Mouse (Mus musculus) embryonic facial prominence, embryonic 10.5 days (tissue): Measurements from ENCODE around the gene Dusp13. TPM values are rescaled to one million over a fixed set of nuclear protein-coding genes. Genes with fewer than 3 reads are reported as not detected.
A peak's percentile ranks its signal among the peaks of the same experiment; 100 is the strongest.

ENCODE experiments used
- DNase-seq: peaks from one replicate; pipeline ENCODE4 v3.0.0-alpha.2; 2017; ENCODE audit warnings: low spot score
- H3K27ac ChIP-seq: fragments of 300-500 bp; sonication (generic); replicated peaks from 2 replicates; pipeline ENCODE4 v1.5.1; 2016; ENCODE audit warnings: mild to moderate bottlenecking
- H3K27me3 ChIP-seq: fragments of 300-500 bp; sonication (generic); replicated peaks from 2 replicates; pipeline ENCODE4 v1.6.1; 2016; ENCODE audit warnings: low read depth, mild to moderate bottlenecking; ENCODE audit not compliant: poor library complexity, severe bottlenecking
- H3K36me3 ChIP-seq: fragments of 300-500 bp; sonication (generic); replicated peaks from 2 replicates; pipeline ENCODE4 v1.6.1; 2016; ENCODE audit warnings: mild to moderate bottlenecking, moderate library complexity
- H3K4me1 ChIP-seq: fragments of 300-500 bp; sonication (generic); 2 replicates; pipeline ENCODE4 v1.6.1; 2016
- H3K4me3 ChIP-seq: fragments of 300-500 bp; sonication (generic); 2 replicates; pipeline ENCODE4 v1.5.1; 2016; ENCODE audit warnings: mild to moderate bottlenecking, moderate library complexity
- H3K9me3 ChIP-seq: fragments of 300-500 bp; sonication (generic); 2 replicates; pipeline ENCODE4 v1.6.1; 2016; ENCODE audit warnings: mild to moderate bottlenecking
- WGBS: fragments of 180-500 bp; shearing (Covaris S2); methylation state at CpG from one replicate; pipeline ENCODE4 v1.1.7; 2016; 5-methylcytosine and 5-hydroxymethylcytosine counted together
- polyA plus RNA-seq: library from polyadenylated mRNA; unstranded; fragments of >200 nt; fragmentation: Nextera tagmentation; extraction: Ambion mirVana; gene quantifications from 2 replicates; pipeline ENCODE4 v1.2.1, GENCODE M21; 2016

Dusp13 gene
- 0.55 TPM in 1 of 2 replicates, not detected in the other for polyA plus RNA-seq

DNA sequence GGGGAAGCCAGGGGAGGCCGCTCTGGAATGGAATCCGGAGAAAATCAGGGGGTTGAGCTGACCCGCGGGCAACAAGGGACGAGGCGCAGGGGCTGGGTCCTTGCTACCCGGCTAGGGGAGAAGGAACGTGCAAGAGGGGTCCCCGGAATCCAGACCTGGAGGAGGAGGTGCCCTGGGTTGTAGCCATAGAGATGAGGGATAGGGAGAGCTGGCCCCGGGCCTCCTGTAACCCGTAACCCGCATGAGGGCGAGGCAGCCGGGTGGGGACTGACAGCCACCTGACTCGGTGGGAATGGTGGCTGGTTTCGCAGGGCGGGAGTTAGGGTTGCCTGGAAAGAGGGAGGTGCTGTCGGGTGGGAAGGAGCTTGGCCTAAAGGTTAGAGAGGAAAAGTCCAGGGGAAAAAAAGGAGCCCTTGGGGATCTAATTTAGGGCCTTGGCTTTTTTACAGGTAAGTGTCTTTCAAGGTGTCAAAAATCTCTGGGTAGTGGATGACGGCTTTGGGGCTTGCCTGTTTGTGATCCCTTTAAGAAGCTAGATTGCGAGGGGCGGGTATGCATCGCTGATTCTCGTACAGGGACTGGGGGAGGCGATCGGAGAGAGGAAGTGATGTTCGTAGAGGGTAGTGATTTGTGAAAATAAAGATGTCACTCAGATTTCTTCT is at the start of gene Dusp13:
Gene Dusp13, minus strand, starts transcription at position 301 of the 662 bp plus-strand sequence.
- no peaks in the 10 kb centered on the region for H3K9me3 ChIP-seq
- under 1% methylated on average over 26 of the region's 26 CpGs for WGBS
- H3K4me1 ChIP-seq: peaks cover 23% of the 10 kb centered on the region; the same call in 1 of the 2 replicates
- peak within 1 kb of the TSS; percentile 74 for H3K4me3 ChIP-seq
- peak; percentile 73 for DNase-seq
- H3K36me3 ChIP-seq: no peaks in the 10 kb centered on the region
- H3K27ac ChIP-seq: peak within 1 kb of the TSS; percentile 81
- no peaks in the 10 kb centered on the region for H3K27me3 ChIP-seq

DNA sequence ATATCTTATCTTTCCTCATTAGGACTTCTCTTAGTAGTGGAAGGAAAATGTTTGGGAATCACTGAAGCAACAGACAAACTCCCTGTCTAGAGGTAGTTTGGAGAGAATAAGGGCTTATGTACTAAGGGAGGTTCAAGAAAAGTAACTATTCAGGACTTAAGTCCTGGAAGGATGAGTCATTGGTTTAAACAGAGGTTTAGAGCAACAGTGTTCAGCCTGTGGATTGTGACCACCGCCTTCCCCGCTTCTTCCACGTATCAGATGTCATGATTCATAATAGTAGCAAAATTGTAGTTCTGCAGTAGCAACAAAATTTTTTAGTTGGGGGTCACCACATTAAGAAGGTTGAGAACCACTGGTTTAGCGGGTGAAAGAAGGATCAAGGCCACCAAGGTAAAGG is 49.7 kb upstream of the Dusp13 start:
- peaks cover 11% of the 10 kb centered on the region for H3K36me3 ChIP-seq
- WGBS: 92% methylated on average over 4 of the region's 4 CpGs
- H3K4me1 ChIP-seq: no peaks in the 10 kb centered on the region
- H3K27ac ChIP-seq: no peak overlapping the region
- H3K9me3 ChIP-seq: no peaks in the 10 kb centered on the region
- no peaks in the 10 kb centered on the region for H3K27me3 ChIP-seq
- no peak overlapping the region for H3K4me3 ChIP-seq
- no peak for DNase-seq

DNA sequence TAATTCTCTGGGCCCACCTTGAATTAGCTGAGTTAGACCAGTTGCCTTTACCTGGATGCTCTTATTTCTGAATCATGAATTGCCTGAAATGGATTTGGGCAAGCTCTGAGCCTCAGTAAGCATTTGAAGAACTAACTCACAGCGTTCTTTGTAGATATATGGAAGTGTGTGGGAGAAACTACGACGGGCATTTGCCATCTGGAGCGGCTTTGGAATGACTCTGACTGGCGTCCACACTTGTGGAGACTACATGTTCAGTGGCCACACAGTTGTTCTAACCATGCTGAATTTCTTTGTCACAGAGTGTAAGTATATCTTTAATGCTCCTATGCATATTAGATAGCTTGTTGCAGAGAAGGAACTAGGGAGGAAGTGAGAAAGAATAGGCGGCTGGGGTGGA is 41.3 kb upstream of the Dusp13 start:
- no peak for DNase-seq
- H3K4me1 ChIP-seq: peaks cover 4% of the 10 kb centered on the region; the same call in 1 of the 2 replicates
- no peaks in the 10 kb centered on the region for H3K27me3 ChIP-seq
- H3K4me3 ChIP-seq: no peak overlapping the region
- no peak overlapping the region for H3K27ac ChIP-seq
- no peaks in the 10 kb centered on the region for H3K9me3 ChIP-seq
- peaks cover 53% of the 10 kb centered on the region for H3K36me3 ChIP-seq
- 93% methylated on average over 6 of the region's 6 CpGs for WGBS

DNA sequence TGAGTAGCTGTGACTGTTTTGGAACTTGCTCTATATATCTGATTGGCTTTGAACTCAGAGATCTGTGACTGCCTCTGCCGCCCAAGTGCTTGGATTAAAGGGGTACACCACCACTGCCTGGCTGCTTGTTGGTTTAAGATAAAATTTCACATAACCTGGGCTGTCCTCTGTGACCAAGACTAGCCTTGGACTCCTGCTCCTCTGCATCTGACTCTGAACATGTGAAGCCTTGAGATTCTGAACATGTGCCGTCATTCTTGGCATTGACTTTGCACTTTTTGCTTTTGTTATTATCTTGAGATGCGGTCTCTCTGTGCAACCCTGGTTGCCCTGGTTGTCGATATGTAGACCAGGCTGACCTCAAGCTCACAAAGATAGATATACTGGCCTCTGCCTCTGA is 40.7 kb upstream of the Dusp13 start:
- Histone ChIP-seq H3K9me3 (no peaks in the 10 kb centered on the region), H3K36me3 (peaks cover 54% of the 10 kb centered on the region), H3K27ac (no peak overlapping the region), H3K4me1 (peaks cover 4% of the 10 kb centered on the region; the same call in 1 of the 2 replicates), H3K4me3 (no peak overlapping the region), H3K27me3 (no peaks in the 10 kb centered on the region)
- WGBS: 93% methylated on average over 4 of the region's 4 CpGs
- DNase-seq: no peak

DNA sequence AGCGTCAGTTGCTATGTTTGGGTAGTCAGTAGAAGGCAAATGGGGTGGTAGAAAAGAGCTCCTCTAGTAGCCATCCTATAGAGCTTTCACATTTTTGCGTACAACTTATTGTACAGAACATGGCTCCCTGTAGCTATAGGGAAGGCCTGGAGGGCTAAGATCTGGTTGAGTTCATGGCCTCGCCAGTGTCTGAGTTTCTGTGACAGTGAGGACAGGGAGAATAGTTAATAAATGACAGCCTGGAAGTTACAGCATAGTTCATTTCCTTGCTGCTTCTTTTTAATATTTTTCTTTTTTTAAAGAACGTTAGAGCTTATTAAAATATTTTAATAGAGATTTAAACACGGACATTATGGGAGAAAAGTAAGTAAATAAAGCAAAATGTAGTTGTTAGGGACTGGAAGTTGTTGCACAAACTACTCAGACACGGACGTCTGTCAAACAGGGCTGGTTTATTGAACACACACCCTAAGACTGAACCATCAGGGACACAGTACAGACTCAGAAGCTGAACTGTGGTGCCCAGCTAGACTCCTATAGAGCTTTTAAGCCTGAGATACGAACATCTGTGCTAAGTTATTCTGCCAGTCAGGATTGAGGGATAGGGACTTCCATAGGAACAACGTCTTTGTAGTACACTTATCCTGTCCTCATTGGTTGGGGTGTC is 39.7 kb upstream of the Dusp13 start:
- WGBS: 93% methylated on average over 9 of the region's 9 CpGs

DNA sequence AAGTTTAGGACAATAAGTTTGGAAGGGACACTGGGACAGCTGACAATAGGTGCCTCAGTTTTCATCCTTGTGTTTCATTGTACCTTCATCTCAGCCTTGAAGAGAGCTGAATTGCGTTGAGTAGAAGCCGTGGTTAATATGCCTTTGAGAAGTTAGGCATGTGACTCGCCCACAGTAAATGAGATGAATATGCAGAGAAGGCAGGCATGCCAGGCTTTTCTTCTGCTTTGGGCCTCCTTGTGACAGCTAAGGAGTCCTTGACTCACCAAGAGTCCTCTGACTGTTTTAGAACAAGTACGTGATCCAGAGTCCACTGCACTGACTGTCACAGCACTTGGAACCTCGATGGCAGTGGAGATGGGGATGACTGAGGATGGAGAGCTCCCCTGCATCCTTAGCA is 37.1 kb upstream of the Dusp13 start:
- Histone ChIP-seq H3K9me3 (no peaks in the 10 kb centered on the region), H3K27ac (no peak overlapping the region), H3K4me3 (no peak overlapping the region), H3K27me3 (no peaks in the 10 kb centered on the region), H3K4me1 (no peaks in the 10 kb centered on the region), H3K36me3 (peaks cover 59% of the 10 kb centered on the region)
- no peak for DNase-seq
- 92% methylated on average over 5 of the region's 5 CpGs for WGBS

More for the DNA sequence above, 39.7 kb upstream of the Dusp13 start:
- H3K36me3 ChIP-seq: peaks cover 60% of the 10 kb centered on the region
- no peak for DNase-seq
- H3K4me1 ChIP-seq: peaks cover 4% of the 10 kb centered on the region; the same call in 1 of the 2 replicates
- no peaks in the 10 kb centered on the region for H3K27me3 ChIP-seq
- no peak overlapping the region for H3K4me3 ChIP-seq
- H3K9me3 ChIP-seq: no peaks in the 10 kb centered on the region
- no peak overlapping the region for H3K27ac ChIP-seq

DNA sequence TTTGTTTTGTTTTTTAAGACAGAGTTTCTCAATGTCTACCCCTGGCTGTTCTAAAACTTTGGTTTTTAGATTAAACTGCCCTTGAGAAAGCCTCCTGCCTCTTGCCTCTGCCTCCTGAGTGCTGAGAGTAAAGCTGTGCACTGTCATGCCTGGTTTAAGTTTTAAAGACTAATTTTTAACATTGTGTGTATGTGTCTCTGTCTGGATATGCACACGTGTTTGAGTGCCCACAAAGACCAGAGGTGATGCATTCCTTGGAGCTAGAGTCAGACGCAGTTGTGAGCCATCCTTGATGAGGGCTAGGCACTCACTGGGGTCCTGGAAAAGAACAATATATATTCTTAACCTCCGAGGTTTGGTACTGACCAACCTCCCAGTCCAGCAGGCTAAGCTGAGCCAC is 36.4 kb upstream of the Dusp13 start:
- 83% methylated on average over 3 of the region's 3 CpGs for WGBS
- no peaks in the 10 kb centered on the region for H3K27me3 ChIP-seq
- H3K9me3 ChIP-seq: no peaks in the 10 kb centered on the region
- no peaks in the 10 kb centered on the region for H3K4me1 ChIP-seq
- no peak for DNase-seq
- no peak overlapping the region for H3K27ac ChIP-seq
- H3K4me3 ChIP-seq: no peak overlapping the region
- H3K36me3 ChIP-seq: peaks cover 51% of the 10 kb centered on the region

GRCm38 (mm10) chr14:21786500-21786899 is 35.5 kb upstream of the Dusp13 start:
- H3K27me3 ChIP-seq: no peaks in the 10 kb centered on the region

DNA sequence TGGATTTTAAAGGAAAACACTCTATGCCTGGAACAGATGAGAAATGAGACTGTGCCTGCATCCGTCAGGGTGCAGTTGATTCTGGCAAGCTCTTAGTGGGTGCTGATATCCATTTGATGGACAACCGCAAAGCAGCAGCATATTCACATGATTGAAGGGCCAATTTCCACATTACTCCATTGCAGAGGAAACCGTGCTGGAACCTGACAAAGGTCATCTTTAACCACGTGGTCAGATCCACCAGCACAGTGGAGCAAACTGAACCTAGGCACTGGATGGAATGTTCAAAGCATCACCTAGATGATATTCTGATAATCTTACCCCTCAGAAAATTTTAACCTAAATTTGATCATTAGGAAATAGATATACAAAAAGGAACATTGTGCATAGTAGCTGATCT is 25.2 kb upstream of the Dusp13 start:
- Histone ChIP-seq H3K27me3 (no peaks in the 10 kb centered on the region), H3K27ac (no peak overlapping the region), H3K4me1 (peaks cover 10% of the 10 kb centered on the region), H3K4me3 (no peak overlapping the region), H3K9me3 (0 out of 2 replicates have a peak, but pooled peaks cover 4% of the 10 kb centered on the region), H3K36me3 (peaks cover 55% of the 10 kb centered on the region)
- no peak for DNase-seq
- 88% methylated on average over 4 of the region's 4 CpGs for WGBS

More at GRCm38 (mm10) chr14:21786500-21786899, 35.5 kb upstream of the Dusp13 start:
- Histone ChIP-seq H3K4me1 (no peaks in the 10 kb centered on the region), H3K36me3 (peaks cover 50% of the 10 kb centered on the region), H3K4me3 (no peak overlapping the region), H3K9me3 (no peaks in the 10 kb centered on the region), H3K27ac (no peak overlapping the region)
- DNase-seq: no peak
- WGBS: 87% methylated on average over 4 of the region's 4 CpGs

DNA sequence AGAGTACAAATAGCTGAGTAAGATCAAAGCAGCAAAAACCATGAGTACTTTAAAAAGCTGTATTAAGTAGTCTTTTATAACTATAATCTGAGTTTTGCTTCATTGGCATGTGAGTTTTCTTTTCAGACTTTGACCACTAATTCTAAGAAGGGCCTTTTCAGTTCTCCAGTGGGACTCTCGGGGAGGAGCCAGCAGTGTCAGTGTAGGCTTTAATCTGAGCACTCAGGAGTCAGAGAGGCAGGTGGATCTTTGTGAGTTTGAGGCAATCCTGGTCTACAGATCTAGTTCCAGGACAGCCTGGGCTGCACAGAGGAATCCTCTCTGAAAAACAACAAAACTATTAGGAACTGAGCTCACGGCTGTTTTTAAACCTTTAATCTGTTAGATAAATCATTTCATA is 23.0 kb upstream of the Dusp13 start:
- Histone ChIP-seq H3K36me3 (peaks cover 36% of the 10 kb centered on the region), H3K9me3 (0 out of 2 replicates have a peak, but pooled peaks cover 3% of the 10 kb centered on the region), H3K4me3 (no peak overlapping the region), H3K4me1 (peaks cover 16% of the 10 kb centered on the region), H3K27ac (no peak overlapping the region), H3K27me3 (no peaks in the 10 kb centered on the region)
- no peak for DNase-seq
- WGBS: 77% methylated on average over 2 of the region's 2 CpGs

DNA sequence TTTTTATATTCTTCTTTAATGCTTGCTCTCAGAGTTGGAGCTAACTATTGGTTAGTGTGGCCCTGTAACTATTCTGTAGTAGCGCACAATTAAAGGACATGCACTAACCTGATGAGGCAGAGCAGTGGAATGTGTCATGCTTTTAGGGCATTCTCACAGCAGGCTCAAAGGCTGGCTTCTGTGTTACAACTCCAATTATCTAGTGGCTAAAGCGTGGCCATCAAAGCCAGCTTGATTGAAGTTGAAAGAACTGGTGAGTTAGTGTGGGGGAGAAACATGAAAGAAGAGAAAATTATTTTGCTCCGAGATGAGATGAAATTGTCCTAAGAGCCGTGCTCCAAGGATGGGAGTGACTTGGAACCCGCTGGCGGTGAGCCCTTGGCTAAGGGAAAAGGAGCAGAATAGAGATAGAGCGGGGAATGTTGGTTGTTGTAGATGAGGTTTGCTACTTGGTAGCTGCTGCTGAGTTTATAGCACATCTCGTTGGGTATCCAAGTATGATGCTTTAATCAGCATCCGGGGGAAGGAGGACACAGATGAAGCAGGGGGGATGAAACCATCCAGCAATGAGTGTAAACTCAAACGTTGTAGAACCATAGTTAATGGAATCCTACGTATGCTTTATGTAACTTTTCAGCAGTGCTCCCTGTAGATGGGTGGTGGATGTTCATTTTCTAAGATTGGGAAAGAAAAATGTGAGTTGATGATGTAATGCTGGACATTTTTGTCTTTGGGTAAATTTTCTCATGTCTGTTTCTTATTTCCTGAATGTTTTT is 21.7 kb upstream of the Dusp13 start:
- H3K4me1 ChIP-seq: peaks cover 27% of the 10 kb centered on the region
- 82% methylated on average over 11 of the region's 11 CpGs for WGBS

GRCm38 (mm10) chr14:21766398-21766958 is 15.5 kb upstream of the Dusp13 start:
- DNase-seq: no peak
- Histone ChIP-seq H3K4me3 (no peak overlapping the region), H3K9me3 (no peaks in the 10 kb centered on the region), H3K36me3 (0 out of 2 replicates have a peak, but pooled peaks cover 3% of the 10 kb centered on the region), H3K27ac (no peak overlapping the region), H3K27me3 (no peaks in the 10 kb centered on the region), H3K4me1 (peaks cover 28% of the 10 kb centered on the region)
- WGBS: 96% methylated on average over 6 of the region's 6 CpGs

More for the DNA sequence above, 21.7 kb upstream of the Dusp13 start:
- Histone ChIP-seq H3K27me3 (no peaks in the 10 kb centered on the region), H3K9me3 (no peaks in the 10 kb centered on the region), H3K4me3 (no peak overlapping the region), H3K27ac (no peak overlapping the region), H3K36me3 (peaks cover 23% of the 10 kb centered on the region)
- DNase-seq: no peak
